Mouse (Mus musculus): ENCODE measurements around the gene 2310034G01Rik. TPM values are rescaled to one million over a fixed set of nuclear protein-coding genes. Genes with fewer than 3 reads are reported as not detected.

2310034G01Rik gene
- total RNA-seq, 2 experiments from 2014 or later, result 0.27 to 0.43 TPM

DNA sequence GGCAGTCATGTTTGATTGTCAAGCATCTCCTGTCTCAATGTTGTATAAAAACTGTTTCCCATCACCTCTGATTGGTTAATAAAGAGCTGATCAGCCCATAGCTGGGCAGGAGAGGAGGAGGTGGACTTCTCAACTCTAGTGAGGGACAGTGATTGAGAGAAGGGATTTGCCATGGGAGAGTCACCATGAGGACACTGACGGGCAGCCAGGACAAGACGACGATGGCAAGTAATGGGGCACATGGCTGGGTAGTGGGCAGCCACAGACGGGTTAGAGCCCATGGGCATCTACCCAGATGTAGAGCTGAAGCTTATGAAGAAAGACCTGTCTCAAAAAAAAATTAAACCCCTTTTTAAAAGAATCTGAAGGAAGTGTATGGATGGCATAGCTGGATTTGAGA lies 47.6 kb downstream of the 2310034G01Rik start:
- no peak for DNase-seq (ENCODE audit: low spot score)

DNA sequence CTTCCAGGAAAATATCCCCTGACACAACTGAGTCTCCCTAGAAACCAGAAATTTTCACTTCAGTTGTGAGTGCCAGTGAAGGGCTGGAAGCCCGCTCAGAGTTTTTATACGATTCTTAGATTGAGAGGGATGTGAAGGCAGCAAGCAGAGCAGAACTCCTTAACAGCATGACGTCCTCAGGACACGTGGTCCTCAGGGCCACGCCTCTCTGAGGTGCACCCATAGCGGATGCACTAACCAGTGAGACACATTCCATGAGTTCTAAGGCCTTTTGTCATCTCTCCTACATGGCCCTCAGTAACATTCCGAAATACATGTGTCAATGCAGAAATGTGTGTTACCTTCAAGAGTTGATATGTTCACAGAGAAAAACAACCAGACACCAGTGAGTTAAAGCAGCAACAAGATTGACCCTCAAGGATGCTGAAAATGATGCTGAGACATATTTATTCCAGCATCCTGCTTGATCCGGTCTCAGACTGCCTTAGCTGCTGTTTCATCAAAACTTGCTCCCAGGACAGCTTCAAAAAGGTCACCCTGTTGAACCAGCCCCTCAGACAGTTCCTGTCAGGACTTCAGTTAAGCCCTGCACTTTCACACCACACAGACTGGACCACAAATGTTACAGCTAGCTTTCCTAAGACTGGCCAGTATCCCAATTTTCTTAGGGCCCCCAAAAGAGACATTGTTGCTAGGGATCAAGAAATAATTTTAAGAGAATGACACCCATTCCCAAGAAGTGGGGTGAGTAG lies 49.6 kb downstream of the 2310034G01Rik start:
- no peak for DNase-seq (ENCODE audit: low spot score)

Small RNA genes within 50 kb of the gene (microRNA-seq; reads per million reads assigned to microRNA genes)
- 2.0 reads per million for gene Mir146b

Other genes with a start within 250 kb of the 2310034G01Rik start
- gene Elovl3, start 218.4 kb downstream of the 2310034G01Rik start, total RNA-seq (2021), result under 1 TPM in 1 of 2 experiments, not detected in 1; 0.26 TPM
- gene Pitx3, start 202.0 kb downstream of the 2310034G01Rik start, total RNA-seq (2021), result 10 to 100 TPM in 1 of 2 experiments, 1 to 10 TPM in 1; 4.4 to 10.7 TPM
- gene Gbf1, start 197.8 kb downstream of the 2310034G01Rik start, total RNA-seq (2021), result 10 to 100 TPM; 45.6 to 47.6 TPM
- gene Nfkb2, start 46.0 kb downstream of the 2310034G01Rik start, total RNA-seq (2021), result 10 to 100 TPM in 1 of 2 experiments, 1 to 10 TPM in 1; 7.7 to 10.9 TPM
- under 1 TPM; 0.09 to 0.11 TPM for gene Psd, start 23.1 kb downstream of the 2310034G01Rik start, total RNA-seq (2021)
- gene Fbxl15, start 22.1 kb downstream of the 2310034G01Rik start, total RNA-seq (2021), result 1 to 10 TPM; 3.5 to 3.9 TPM
- gene Cuedc2, start 11.6 kb downstream of the 2310034G01Rik start, total RNA-seq (2021), result 10 to 100 TPM; 59.8 to 65.7 TPM
- gene Mfsd13a, start 9.2 kb downstream of the 2310034G01Rik start, total RNA-seq (2021), result 1 to 10 TPM; 1.6 to 1.9 TPM
- 10 to 100 TPM; 51.8 to 57.1 TPM for gene Actr1a, start 45.4 kb upstream of the 2310034G01Rik start, total RNA-seq (2021)
- gene Sufu, start 46.6 kb upstream of the 2310034G01Rik start, total RNA-seq (2021), result 1 to 10 TPM; 5.0 to 5.4 TPM
- gene Trim8, start 151.4 kb upstream of the 2310034G01Rik start, total RNA-seq (2021), result 10 to 100 TPM; 17.6 to 22.5 TPM
- 10 to 100 TPM; 79.9 to 86.2 TPM for gene Arl3, start 222.9 kb upstream of the 2310034G01Rik start, total RNA-seq (2021)
- gene Sfxn2, start 223.1 kb upstream of the 2310034G01Rik start, total RNA-seq (2021), result 1 to 10 TPM; 2.2 to 3.8 TPM
- 100 to 1,000 TPM in 1 of 2 experiments, 10 to 100 TPM in 1; 66.2 to 116 TPM for gene Wbp1l, start 248.8 kb upstream of the 2310034G01Rik start, total RNA-seq (2021)